31 mouse cellular contexts compared by ENCODE assay signal in genomic region chr16:76746385-76746784, GRCm38 (mm10).
"Had no signal": no experiment of that assay in that cellular context is flagged by ENCODE, and none has a peak within 500 bp of the region (broad histone marks: within the 10 kb centered on the region; RNA-seq: fewer than 3 reads in every experiment).

No protein-coding gene starts in this region.

- H3K9me3 ChIP-seq: limb, embryonic 12.5 days; limb, embryonic 13.5 days; limb, embryonic 15.5 days; liver, embryonic 12.5 days; liver, embryonic 13.5 days; liver, embryonic 15.5 days; lung, embryonic 15.5 days; midbrain, embryonic 12.5 days; midbrain, embryonic 13.5 days; midbrain, embryonic 15.5 days; neural tube, embryonic 12.5 days; neural tube, embryonic 13.5 days had no signal

- H3K36me3 ChIP-seq: limb, embryonic 10.5 days; limb, embryonic 12.5 days; limb, embryonic 13.5 days; limb, embryonic 15.5 days; liver, embryonic 12.5 days; liver, embryonic 13.5 days; liver, embryonic 15.5 days; lung, embryonic 15.5 days; midbrain, embryonic 10.5 days; midbrain, embryonic 12.5 days; midbrain, embryonic 13.5 days; midbrain, embryonic 15.5 days; neural tube, embryonic 12.5 days; neural tube, embryonic 13.5 days had no signal

- H3K4me3 ChIP-seq: limb, embryonic 10.5 days; limb, embryonic 12.5 days; limb, embryonic 13.5 days; limb, embryonic 15.5 days; liver, embryonic 12.5 days; liver, embryonic 13.5 days; liver, embryonic 15.5 days; lung, embryonic 15.5 days; megakaryocyte, embryonic 14.5 days; midbrain, embryonic 10.5 days; midbrain, embryonic 12.5 days; midbrain, embryonic 13.5 days; midbrain, embryonic 15.5 days; myocyte; neural tube, embryonic 12.5 days; neural tube, embryonic 13.5 days had no signal

- H3K9ac ChIP-seq: limb, embryonic 12.5 days; limb, embryonic 13.5 days; limb, embryonic 15.5 days; liver, embryonic 12.5 days; liver, embryonic 13.5 days; liver, embryonic 14.5 days; liver, embryonic 15.5 days; liver, postnatal 0 days; lung, embryonic 14.5 days; lung, embryonic 15.5 days; midbrain, embryonic 12.5 days; midbrain, embryonic 13.5 days; midbrain, embryonic 15.5 days; neural tube, embryonic 12.5 days; neural tube, embryonic 13.5 days had no signal

- H3K27me3 ChIP-seq: limb, embryonic 12.5 days; limb, embryonic 13.5 days; limb, embryonic 15.5 days; liver, embryonic 12.5 days; liver, embryonic 13.5 days; liver, embryonic 15.5 days; lung, embryonic 15.5 days; megakaryocyte, embryonic 14.5 days; midbrain, embryonic 12.5 days; midbrain, embryonic 13.5 days; midbrain, embryonic 15.5 days; neural tube, embryonic 12.5 days; neural tube, embryonic 13.5 days had no signal

- ATAC-seq: liver, embryonic 12.5 days; liver, postnatal 0 days; lung, postnatal 0 days; midbrain, embryonic 13.5 days; midbrain, embryonic 15.5 days had no signal

- H3K4me1 ChIP-seq: limb, embryonic 12.5 days; limb, embryonic 13.5 days; limb, embryonic 15.5 days; liver, embryonic 12.5 days; liver, embryonic 13.5 days; liver, embryonic 15.5 days; lung, embryonic 15.5 days; megakaryocyte, embryonic 14.5 days; midbrain, embryonic 10.5 days; midbrain, embryonic 12.5 days; midbrain, embryonic 13.5 days; midbrain, embryonic 15.5 days; neural tube, embryonic 12.5 days; neural tube, embryonic 13.5 days had no signal

- H3K27ac ChIP-seq: limb, embryonic 10.5 days; limb, embryonic 12.5 days; limb, embryonic 13.5 days; limb, embryonic 15.5 days; liver, embryonic 12.5 days; liver, embryonic 13.5 days; liver, embryonic 14.5 days; liver, embryonic 15.5 days; lung, embryonic 15.5 days; macrophage; midbrain, embryonic 10.5 days; midbrain, embryonic 12.5 days; midbrain, embryonic 13.5 days; midbrain, embryonic 15.5 days; neural tube, embryonic 12.5 days; neural tube, embryonic 13.5 days had no signal

- DNase-seq: left cerebral cortex, postnatal 4 days; liver; liver, embryonic 13.5 days; liver, postnatal 0 days; lung, adult 18-20 months; lung, adult 2 months; lung, embryonic 14.5 days; lung, postnatal 10 days; lung, postnatal 14 days; lung, postnatal 36 days; lung, postnatal 4 days; midbrain, embryonic 14.5 days had no signal

- H3K4me2 ChIP-seq: limb, embryonic 12.5 days; limb, embryonic 13.5 days; limb, embryonic 15.5 days; liver, embryonic 11.5 days; liver, embryonic 12.5 days; liver, embryonic 13.5 days; liver, embryonic 15.5 days; lung, embryonic 14.5 days; lung, embryonic 15.5 days; midbrain, embryonic 12.5 days; midbrain, embryonic 13.5 days; midbrain, embryonic 15.5 days; neural tube, embryonic 12.5 days; neural tube, embryonic 13.5 days had no signal
